Mouse (Mus musculus): ENCODE measurements around the gene Tmem246.
A peak's percentile ranks its signal among the peaks of the same experiment; 100 is the strongest.
"Not testable (repeated sequence)": the region's sequence is repeated elsewhere in the genome, so short reads cannot be mapped to it uniquely, and the experiment has no call there.

The Tmem246 gene

GRCm38 (mm10) chr4:49597183-49598100, at the start of gene Tmem246:
Tmem246 (minus strand) TSS chr4:49597876.
- no peak for DNase-seq (ENCODE audit: extremely low spot score, low read depth, low spot score)

GRCm38 (mm10) chr4:49639913-49640312, 42.2 kb upstream of the Tmem246 start:
- DNase-seq (ENCODE audit: extremely low spot score, low read depth, low spot score) = no peak

- no peak for DNase-seq (ENCODE audit: extremely low spot score, low read depth, low spot score)
Measured at GRCm38 (mm10) chr4:49637821-49638220, 40.1 kb upstream of the Tmem246 start.

GRCm38 (mm10) chr4:49632139-49632481, 34.4 kb upstream of the Tmem246 start:
- no peak for DNase-seq (ENCODE audit: extremely low spot score, low read depth, low spot score)

- peak; percentile 92 for DNase-seq (ENCODE audit: extremely low spot score, low read depth, low spot score)
Measured at GRCm38 (mm10) chr4:49631319-49632138, 33.9 kb upstream of the Tmem246 start, which contains the start of gene Rnf20. Rnf20 (plus strand) TSS chr4:49632006.

GRCm38 (mm10) chr4:49628941-49629340, 31.3 kb upstream of the Tmem246 start:
- no peak for DNase-seq (ENCODE audit: extremely low spot score, low read depth, low spot score)

GRCm38 (mm10) chr4:49626973-49627372, 29.3 kb upstream of the Tmem246 start:
- peak; percentile 56 for DNase-seq (ENCODE audit: extremely low spot score, low read depth, low spot score)

GRCm38 (mm10) chr4:49624969-49625368, 27.3 kb upstream of the Tmem246 start:
- not testable (repeated sequence) for DNase-seq (ENCODE audit: extremely low spot score, low read depth, low spot score)

GRCm38 (mm10) chr4:49623916-49624315, 26.2 kb upstream of the Tmem246 start:
- no peak for DNase-seq (ENCODE audit: extremely low spot score, low read depth, low spot score)

GRCm38 (mm10) chr4:49622272-49622671, 24.6 kb upstream of the Tmem246 start:
- DNase-seq (ENCODE audit: extremely low spot score, low read depth, low spot score) = no peak

GRCm38 (mm10) chr4:49619861-49620260, 22.2 kb upstream of the Tmem246 start:
- DNase-seq (ENCODE audit: extremely low spot score, low read depth, low spot score) = not testable (repeated sequence)

GRCm38 (mm10) chr4:49616924-49617323, 19.2 kb upstream of the Tmem246 start:
- no peak for DNase-seq (ENCODE audit: extremely low spot score, low read depth, low spot score)

- DNase-seq (ENCODE audit: extremely low spot score, low read depth, low spot score) = no peak
Measured at GRCm38 (mm10) chr4:49605459-49605858, 7.8 kb upstream of the Tmem246 start.

GRCm38 (mm10) chr4:49604616-49605015, 6.9 kb upstream of the Tmem246 start:
- no peak for DNase-seq (ENCODE audit: extremely low spot score, low read depth, low spot score)

GRCm38 (mm10) chr4:49604016-49604546, 6.4 kb upstream of the Tmem246 start:
- DNase-seq (ENCODE audit: extremely low spot score, low read depth, low spot score) = no peak

- DNase-seq (ENCODE audit: extremely low spot score, low read depth, low spot score) = no peak
Measured at GRCm38 (mm10) chr4:49603161-49603560, 5.5 kb upstream of the Tmem246 start.

GRCm38 (mm10) chr4:49596846-49597182, 862 bp downstream of the Tmem246 start:
- no peak for DNase-seq (ENCODE audit: extremely low spot score, low read depth, low spot score)

- DNase-seq (ENCODE audit: extremely low spot score, low read depth, low spot score) = no peak
Measured at GRCm38 (mm10) chr4:49590152-49590551, 7.5 kb downstream of the Tmem246 start.

- DNase-seq (ENCODE audit: extremely low spot score, low read depth, low spot score) = no peak
Measured at GRCm38 (mm10) chr4:49586811-49587210, 10.9 kb downstream of the Tmem246 start.

- DNase-seq (ENCODE audit: extremely low spot score, low read depth, low spot score) = no peak
Measured at GRCm38 (mm10) chr4:49585524-49586101, 12.1 kb downstream of the Tmem246 start.

All from hindlimb bud, embryonic 11.5 days (tissue).